Mouse (Mus musculus): Measurements from ENCODE around the gene Gm7168.

DNA sequence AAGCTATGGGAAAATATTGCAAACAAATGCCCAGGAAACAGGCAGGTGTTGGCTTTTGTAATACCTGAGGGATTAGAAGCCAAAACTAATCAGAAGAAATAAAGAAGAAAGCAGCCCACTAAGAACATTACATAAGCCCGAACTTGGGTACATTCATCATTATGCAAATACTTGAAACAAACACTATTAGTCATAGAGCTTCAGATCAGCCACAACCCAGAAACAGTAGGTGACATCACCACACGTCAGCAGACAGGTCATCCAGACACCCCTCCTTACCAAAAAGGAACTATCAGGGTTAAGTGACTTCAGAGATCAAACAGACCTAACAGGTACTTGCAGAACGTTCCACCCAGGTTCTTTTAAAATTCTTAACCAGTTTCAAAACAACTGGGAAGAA is 22.2 kb upstream of the Gm7168 start:
- TF ChIP-seq EP300 (optimal IDR thresholded peaks at IDR 0.05) (no peak), CTCF (IDR thresholded peaks at IDR 0.05; ENCODE audit: low read depth) (no peak)

All from stomach, postnatal 0 days (tissue).